Mouse (Mus musculus) inflammation-experienced regulatory T-cells (primary cell): ENCODE results near the gene Hist1h3a. TPM values are rescaled to one million over a fixed set of nuclear protein-coding genes. Genes with fewer than 3 reads are reported as not detected.

Experiments
- polyA plus RNA-seq, 2 experiments: library from polyadenylated mRNA; unstranded; fragments of 100-300 nt; shearing (Covaris generic); gene quantifications; one replicate each; pipeline ENCODE4 v1.2.1; 2017

Gene Hist1h3a
- 10 to 100 TPM in 1 of 2 experiments, 1 to 10 TPM in 1; 5.0 to 15.8 TPM for polyA plus RNA-seq

GRCm38 (mm10) chr13:23761871-23762821 lies at the start of gene Hist1h3a:
Gene Hist1h3a, minus strand, starts transcription at chr13:23762386.

DNA sequence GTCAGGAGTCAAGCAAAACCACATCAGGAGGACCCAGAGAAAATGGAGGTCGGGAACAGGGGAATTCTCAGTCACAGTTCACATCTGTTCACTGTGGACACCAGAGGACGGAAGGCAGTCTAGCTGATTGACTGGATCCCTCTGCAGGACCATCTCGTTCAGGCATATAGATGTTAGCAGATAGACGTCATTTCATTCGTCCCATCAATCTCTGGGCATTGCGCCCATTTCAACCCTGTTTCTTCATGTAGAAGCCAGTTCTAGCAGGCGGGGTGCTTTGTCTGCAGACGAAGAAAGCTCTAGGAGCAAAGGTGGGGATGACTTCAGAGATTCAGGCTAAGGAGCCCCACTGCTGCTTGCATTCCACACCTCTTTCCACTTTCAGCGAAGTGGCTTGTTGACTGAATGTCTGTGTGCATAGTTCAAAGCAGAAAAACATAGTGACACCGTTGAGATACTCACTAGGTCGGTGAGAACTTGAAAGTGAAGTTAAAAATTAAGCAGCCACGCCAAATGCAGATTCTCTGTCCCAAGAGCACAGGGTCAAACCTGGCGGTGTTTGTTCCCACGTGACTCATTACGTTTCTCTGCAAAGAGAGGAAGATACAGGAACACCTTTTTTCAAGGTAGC lies 44.4 kb upstream of the Hist1h3a start, which contains the start of gene Slc17a2:
Slc17a2 (plus strand) TSS at position 572 of the 631 bp plus-strand sequence.

GRCm38 (mm10) chr13:23769613-23770012 lies 7.4 kb upstream of the Hist1h3a start, which contains the start of gene Trim38:
Gene Trim38, plus strand, starts transcription at chr13:23769913.

GRCm38 (mm10) chr13:23763586-23764323 lies 1.6 kb upstream of the Hist1h3a start, which contains the start of gene Hist1h1a:
Gene Hist1h1a, plus strand, starts transcription at chr13:23763666.

GRCm38 (mm10) chr13:23760972-23761864 lies 968 bp downstream of the Hist1h3a start, which contains the start of gene Hist1h4a:
Gene Hist1h4a, minus strand, starts transcription at chr13:23761230.

GRCm38 (mm10) chr13:23756790-23757189 lies 5.4 kb downstream of the Hist1h3a start, which contains the start of gene Hist1h4b:
Gene Hist1h4b, plus strand, starts transcription at chr13:23757013.

DNA sequence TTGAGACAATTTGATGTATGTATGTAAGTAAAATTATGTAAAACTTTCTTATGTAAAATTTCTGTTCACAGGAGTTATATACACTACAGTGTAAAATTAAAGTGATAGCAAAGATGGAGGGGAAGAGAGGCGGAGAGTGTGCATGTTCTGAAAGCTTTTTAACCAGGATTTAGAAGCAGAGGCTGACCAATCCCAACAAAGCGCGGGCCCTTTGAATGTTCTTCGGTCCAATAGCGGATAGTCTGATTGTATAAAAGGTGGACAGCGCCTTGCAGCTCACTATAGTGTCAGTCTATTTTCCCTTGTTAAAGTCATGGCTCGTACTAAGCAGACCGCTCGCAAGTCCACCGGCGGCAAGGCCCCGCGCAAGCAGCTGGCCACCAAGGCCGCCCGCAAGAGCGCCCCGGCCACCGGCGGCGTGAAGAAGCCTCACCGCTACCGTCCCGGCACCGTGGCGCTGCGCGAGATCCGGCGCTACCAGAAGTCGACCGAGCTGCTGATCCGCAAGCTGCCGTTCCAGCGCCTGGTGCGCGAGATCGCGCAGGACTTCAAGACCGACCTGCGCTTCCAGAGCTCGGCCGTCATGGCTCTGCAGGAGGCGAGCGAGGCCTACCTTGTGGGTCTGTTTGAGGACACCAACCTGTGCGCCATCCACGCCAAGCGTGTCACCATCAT lies 10.0 kb downstream of the Hist1h3a start, which contains the start of gene Hist1h3b:
Hist1h3b (plus strand) TSS at position 201 of the 675 bp plus-strand sequence.

GRCm38 (mm10) chr13:23750839-23751477 lies 11.2 kb downstream of the Hist1h3a start, which contains the start of gene Hist1h2ab:
Gene Hist1h2ab, plus strand, starts transcription at chr13:23751126.

DNA sequence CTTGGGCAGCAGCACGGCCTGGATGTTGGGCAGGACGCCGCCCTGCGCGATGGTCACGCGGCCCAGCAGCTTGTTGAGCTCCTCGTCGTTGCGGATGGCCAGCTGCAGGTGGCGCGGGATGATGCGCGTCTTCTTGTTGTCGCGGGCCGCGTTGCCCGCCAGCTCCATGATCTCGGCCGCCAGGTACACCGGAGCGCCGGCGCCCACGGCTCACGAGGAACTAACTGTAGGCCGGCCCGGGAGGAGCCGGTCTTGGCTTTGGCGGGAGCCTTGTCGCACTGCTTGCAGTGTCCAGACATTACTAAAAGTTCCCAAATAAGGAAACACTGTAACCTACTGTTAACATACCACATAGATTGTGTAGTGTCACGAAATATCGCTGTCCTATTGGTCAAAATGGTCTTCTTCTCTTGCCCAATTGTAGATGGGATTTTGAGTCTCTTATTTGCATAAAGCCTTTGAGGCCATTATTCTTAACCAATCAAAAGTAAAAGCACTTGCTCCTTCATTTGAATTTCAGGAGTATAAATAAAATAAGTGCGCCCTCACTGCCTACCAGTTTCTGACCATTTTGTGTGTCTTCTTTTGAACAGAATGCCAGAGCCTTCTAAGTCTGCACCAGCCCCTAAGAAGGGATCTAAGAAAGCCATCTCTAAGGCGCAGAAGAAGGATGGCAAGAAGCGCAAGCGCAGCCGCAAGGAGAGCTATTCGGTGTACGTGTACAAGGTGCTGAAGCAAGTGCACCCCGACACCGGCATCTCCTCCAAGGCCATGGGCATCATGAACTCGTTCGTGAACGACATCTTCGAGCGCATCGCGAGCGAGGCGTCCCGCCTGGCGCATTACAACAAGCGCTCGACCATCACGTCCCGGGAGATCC lies 15.7 kb downstream of the Hist1h3a start, which contains the start of gene Hist1h2bb:
Hist1h2bb (plus strand) TSS at position 534 of the 880 bp plus-strand sequence.

GRCm38 (mm10) chr13:23745381-23746161 lies 16.6 kb downstream of the Hist1h3a start, which contains the start of gene Hist1h3c:
Gene Hist1h3c, minus strand, starts transcription at chr13:23745602.

DNA sequence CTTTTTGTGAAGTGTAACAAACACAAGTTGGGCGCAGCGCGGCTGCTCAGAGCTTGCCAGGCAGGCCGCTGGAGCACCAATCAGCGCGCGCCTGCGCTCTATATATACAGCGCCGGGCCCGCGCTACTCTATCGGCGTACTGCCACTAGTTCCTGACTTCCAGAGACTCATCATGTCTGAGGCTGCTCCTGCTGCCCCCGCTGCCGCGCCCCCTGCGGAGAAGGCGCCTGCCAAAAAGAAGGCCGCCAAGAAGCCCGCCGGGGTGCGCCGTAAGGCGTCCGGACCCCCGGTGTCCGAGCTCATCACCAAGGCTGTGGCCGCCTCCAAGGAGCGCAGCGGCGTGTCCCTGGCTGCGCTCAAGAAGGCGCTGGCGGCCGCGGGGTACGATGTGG lies 23.5 kb downstream of the Hist1h3a start, which contains the start of gene Hist1h1c:
Hist1h1c (plus strand) TSS at position 132 of the 392 bp plus-strand sequence.

Other genes starting within 250 kb of the Hist1h3a start
- 10 to 100 TPM in 1 of 2 experiments, 1 to 10 TPM in 1; 7.1 to 14.6 TPM for gene Hist1h4h, start 231.3 kb downstream of the Hist1h3a start, polyA plus RNA-seq
- gene Hist1h2af, start 228.5 kb downstream of the Hist1h3a start, polyA plus RNA-seq, result not detected
- not detected for gene Hist1h3g, start 227.0 kb downstream of the Hist1h3a start, polyA plus RNA-seq
- gene Hist1h2bh, start 219.0 kb downstream of the Hist1h3a start, polyA plus RNA-seq, result 1 to 10 TPM in 1 of 2 experiments, under 1 TPM in 1; 0.52 to 5.2 TPM
- gene Hist1h3f, start 218.3 kb downstream of the Hist1h3a start, polyA plus RNA-seq, result 1 to 10 TPM; 1.3 to 3.2 TPM
- gene Hist1h4f, start 210.7 kb downstream of the Hist1h3a start, polyA plus RNA-seq, result 1 to 10 TPM in 1 of 2 experiments, not detected in 1; 1.4 TPM
- gene Hist1h1d, start 209.1 kb downstream of the Hist1h3a start, polyA plus RNA-seq, result 1 to 10 TPM in 1 of 2 experiments, under 1 TPM in 1; 0.99 to 2.4 TPM
- gene Hist1h3e, start 200.0 kb downstream of the Hist1h3a start, polyA plus RNA-seq, result 1 to 10 TPM; 3.2 to 8.8 TPM
- 1 to 10 TPM; 4.5 to 6.5 TPM for gene Hist1h2ae, start 191.2 kb downstream of the Hist1h3a start, polyA plus RNA-seq
- 10 to 100 TPM in 1 of 2 experiments, 1 to 10 TPM in 1; 7.3 to 11.3 TPM for gene Hist1h2bg, start 191.0 kb downstream of the Hist1h3a start, polyA plus RNA-seq
- gene Hist1h2bf, start 188.2 kb downstream of the Hist1h3a start, polyA plus RNA-seq, result 1 to 10 TPM in 1 of 2 experiments, not detected in 1; 1.5 TPM
- under 1 TPM in 1 of 2 experiments, not detected in 1; 0.35 TPM for gene Hist1h2ad, start 188.0 kb downstream of the Hist1h3a start, polyA plus RNA-seq
- under 1 TPM in 1 of 2 experiments, not detected in 1; 0.23 TPM for gene Hist1h3d, start 186.6 kb downstream of the Hist1h3a start, polyA plus RNA-seq
- gene Hist1h4d, start 180.8 kb downstream of the Hist1h3a start, polyA plus RNA-seq, result 10 to 100 TPM; 12.4 to 29.7 TPM
- gene Hist1h2be, start 141.3 kb downstream of the Hist1h3a start, polyA plus RNA-seq, result 1 to 10 TPM; 2.7 to 2.9 TPM
- gene Hist1h1e, start 139.8 kb downstream of the Hist1h3a start, polyA plus RNA-seq, result 10 to 100 TPM; 13.4 to 19.2 TPM
- 1 to 10 TPM; 2.2 to 4.6 TPM for gene Hist1h2ac, start 78.4 kb downstream of the Hist1h3a start, polyA plus RNA-seq
- 1 to 10 TPM; 6.3 to 8.3 TPM for gene Hist1h2bc, start 78.2 kb downstream of the Hist1h3a start, polyA plus RNA-seq
- gene Hist1h1t, start 66.6 kb downstream of the Hist1h3a start, polyA plus RNA-seq, result under 1 TPM in 1 of 2 experiments, not detected in 1; 0.53 TPM
- gene Hist1h4c, start 63.9 kb downstream of the Hist1h3a start, polyA plus RNA-seq, result 10 to 100 TPM in 1 of 2 experiments, 1 to 10 TPM in 1; 4.3 to 11.5 TPM
- gene Hfe, start 51.5 kb downstream of the Hist1h3a start, polyA plus RNA-seq, result under 1 TPM; 0.75 to 0.92 TPM
- 10 to 100 TPM; 25.5 to 40.4 TPM for gene Hist1h1c, start 23.6 kb downstream of the Hist1h3a start, polyA plus RNA-seq
- not detected for gene Hist1h3c, start 16.8 kb downstream of the Hist1h3a start, polyA plus RNA-seq
- under 1 TPM in 1 of 2 experiments, not detected in 1; 0.80 TPM for gene Hist1h2bb, start 15.7 kb downstream of the Hist1h3a start, polyA plus RNA-seq
- gene Hist1h2ab, start 11.3 kb downstream of the Hist1h3a start, polyA plus RNA-seq, result 1 to 10 TPM in 1 of 2 experiments, under 1 TPM in 1; 0.42 to 2.0 TPM
- gene Hist1h3b, start 10.1 kb downstream of the Hist1h3a start, polyA plus RNA-seq, result not detected
- gene Hist1h4b, start 5.4 kb downstream of the Hist1h3a start, polyA plus RNA-seq, result 1 to 10 TPM; 6.9 to 9.9 TPM
- gene Hist1h4a, start 1.2 kb downstream of the Hist1h3a start, polyA plus RNA-seq, result not detected
- gene Hist1h1a, start 1.3 kb upstream of the Hist1h3a start, polyA plus RNA-seq, result 1 to 10 TPM; 1.0 to 1.6 TPM
- gene Trim38, start 7.5 kb upstream of the Hist1h3a start, polyA plus RNA-seq, result under 1 TPM; 0.07 to 0.47 TPM
- under 1 TPM; 0.04 to 0.13 TPM for gene Slc17a2, start 44.6 kb upstream of the Hist1h3a start, polyA plus RNA-seq
- gene Slc17a3, start 77.0 kb upstream of the Hist1h3a start, polyA plus RNA-seq, result under 1 TPM in 1 of 2 experiments, not detected in 1; 0.20 TPM
- 1 to 10 TPM in 1 of 2 experiments, under 1 TPM in 1; 0.14 to 2.4 TPM for gene Slc17a1, start 105.4 kb upstream of the Hist1h3a start, polyA plus RNA-seq
- gene Slc17a4, start 152.6 kb upstream of the Hist1h3a start, polyA plus RNA-seq, result under 1 TPM; 0.06 to 0.56 TPM
- not detected for gene Hist1h2ba, start 171.8 kb upstream of the Hist1h3a start, polyA plus RNA-seq
- not detected for gene Hist1h2aa, start 172.1 kb upstream of the Hist1h3a start, polyA plus RNA-seq
- not detected for gene Scgn, start 228.8 kb upstream of the Hist1h3a start, polyA plus RNA-seq